In the genomic region with DNA sequence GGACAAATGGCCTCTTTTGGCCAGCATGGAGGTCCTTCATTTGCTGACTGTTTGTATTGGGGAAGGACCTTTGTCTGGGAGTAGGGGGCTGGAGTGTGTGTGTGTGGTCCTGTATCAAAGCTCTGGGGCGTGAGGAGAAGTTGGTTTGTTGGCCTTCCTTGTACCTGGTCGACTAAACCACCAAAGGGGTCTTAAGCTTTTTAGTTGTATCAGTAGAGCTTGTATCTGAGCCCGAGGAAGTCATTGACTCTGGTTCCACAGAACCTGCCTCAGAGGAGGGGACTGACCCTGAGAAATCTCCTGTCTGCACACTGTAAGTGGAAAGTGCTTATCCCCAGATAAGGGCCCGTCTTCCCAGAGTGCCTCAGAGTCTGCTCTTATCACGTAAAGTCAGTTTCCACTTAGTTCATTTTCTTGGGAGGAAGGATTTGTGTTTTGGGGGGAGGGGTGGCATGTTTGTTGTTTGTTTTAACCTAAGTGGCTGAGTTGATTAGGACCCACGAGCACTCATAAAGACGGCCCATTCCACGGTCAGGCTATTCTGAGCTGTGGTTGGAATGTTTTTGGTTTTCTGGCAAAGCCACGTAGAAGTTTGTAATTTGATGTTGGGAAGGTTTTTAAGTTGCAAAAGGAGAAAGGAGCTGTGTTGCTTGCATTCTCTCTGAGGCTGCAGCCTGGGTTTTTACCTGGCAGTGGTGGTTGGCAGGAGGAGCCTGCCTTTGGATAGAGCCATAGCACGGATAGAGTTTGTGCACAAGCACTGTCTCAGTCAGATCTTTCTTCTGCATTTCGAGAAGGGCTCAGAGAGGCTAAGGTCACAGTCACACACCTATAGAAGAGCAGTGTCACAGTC, we compare ENCODE assay signal across 10 mouse cellular contexts. TPM values are rescaled to one million over a fixed set of nuclear protein-coding genes. Genes with fewer than 3 reads are reported as not detected.
A peak's percentile ranks its signal among the peaks of the same experiment; 100 is the strongest.
DNase-seq lines count a peak whose midpoint lies in the region; ATAC-seq lines count a peak whose summit lies in the region.
"Had no signal": no experiment of that assay in that cellular context is flagged by ENCODE, and none has a peak within 500 bp of the region (broad histone marks: within the 10 kb centered on the region; RNA-seq: fewer than 3 reads in every experiment).

No protein-coding gene starts in this region.

- DNase-seq in hindbrain, embryonic 10.5 days (ENCODE audit: low spot score) = no peak
- DNase-seq in c-Kit-positive CD71-positive TER-119-positive erythroid progenitor cells, embryonic 14.5 days (ENCODE audit: low spot score) = peak; percentile 91
- DNase-seq in spleen, postnatal 10 days (ENCODE audit: low spot score in 2 of 2) = peak; percentile 66 to 69
- no peak for DNase-seq in thymus, postnatal 14 days
- DNase-seq in urinary bladder, postnatal 25 days (ENCODE audit: low spot score) = no peak
- DNase-seq: midbrain, embryonic 14.5 days had no signal

- no peak for ATAC-seq in hindbrain, embryonic 16.5 days
- ATAC-seq in limb, embryonic 12.5 days (ENCODE audit: insufficient number of reproducible peaks, insufficient read depth, low FRiP score, low TSS enrichment, low read depth) = no peak
- ATAC-seq in granulocyte monocyte progenitor cell, adult 5-6 weeks (replicated peaks; ENCODE audit: poor library complexity, severe bottlenecking) = no peak
- ATAC-seq: activated CD4-positive, CD25-positive, alpha-beta regulatory T cell, adult 4 months had no signal

- H3K27ac ChIP-seq in hindbrain, embryonic 10.5 days = peak overlapping the region; percentile 66
- H3K27ac ChIP-seq in hindbrain, embryonic 16.5 days (ENCODE audit: low read depth, low read length) = no peak overlapping the region
- H3K27ac ChIP-seq in limb, embryonic 12.5 days = peak overlapping the region; percentile 64

- H3K9me3 ChIP-seq in hindbrain, embryonic 10.5 days = no peaks in the 10 kb centered on the region
- no peaks in the 10 kb centered on the region for H3K9me3 ChIP-seq in hindbrain, embryonic 16.5 days (ENCODE audit: control insufficient read depth, low read length)
- no peaks in the 10 kb centered on the region for H3K9me3 ChIP-seq in limb, embryonic 12.5 days

- H3K27me3 ChIP-seq in hindbrain, embryonic 10.5 days (ENCODE audit: insufficient read depth, poor library complexity, severe bottlenecking) = peaks cover 25% of the 10 kb centered on the region
- no peaks in the 10 kb centered on the region for H3K27me3 ChIP-seq in hindbrain, embryonic 16.5 days (replicated peaks; ENCODE audit: control insufficient read depth, insufficient read depth, low read length)
- no peaks in the 10 kb centered on the region for H3K27me3 ChIP-seq in limb, embryonic 12.5 days

- H3K36me3 ChIP-seq in hindbrain, embryonic 10.5 days = no peaks in the 10 kb centered on the region
- H3K36me3 ChIP-seq in hindbrain, embryonic 16.5 days (ENCODE audit: control insufficient read depth, insufficient read depth, low read length) = no peaks in the 10 kb centered on the region
- no peaks in the 10 kb centered on the region for H3K36me3 ChIP-seq in limb, embryonic 12.5 days

- H3K4me1 ChIP-seq in hindbrain, embryonic 10.5 days (replicated peaks) = peaks cover 39% of the 10 kb centered on the region
- H3K4me1 ChIP-seq in hindbrain, embryonic 16.5 days (ENCODE audit: control insufficient read depth, insufficient read depth, low read depth, low read length) = no peaks in the 10 kb centered on the region
- H3K4me1 ChIP-seq in limb, embryonic 12.5 days (replicated peaks) = peaks cover 11% of the 10 kb centered on the region; the same call in 1 of the 2 replicates

- H3K4me2 ChIP-seq in hindbrain, embryonic 16.5 days (ENCODE audit: low read length) = no peak overlapping the region
- H3K4me2 ChIP-seq in limb, embryonic 12.5 days = no peak overlapping the region

- H3K9ac ChIP-seq in hindbrain, embryonic 16.5 days (ENCODE audit: low read depth, low read length) = no peak overlapping the region
- H3K9ac ChIP-seq in limb, embryonic 12.5 days (replicated peaks) = no peak overlapping the region

- WGBS in hindbrain, embryonic 10.5 days = 72% methylated on average over 11 of the region's 11 CpGs
- 75% methylated on average over 11 of the region's 11 CpGs for WGBS in hindbrain, embryonic 16.5 days
- 48% methylated on average over 11 of the region's 11 CpGs for WGBS in limb, embryonic 12.5 days

- no peak overlapping the region for H3K4me3 ChIP-seq in hindbrain, embryonic 10.5 days
- no peak overlapping the region for H3K4me3 ChIP-seq in hindbrain, embryonic 16.5 days (ENCODE audit: low read length)
- no peak overlapping the region for H3K4me3 ChIP-seq in limb, embryonic 12.5 days (replicated peaks)

RNA-seq across cellular contexts. Expression of gene Dapk2, which starts 24.0 kb away (rescaled TPM):
- polyA plus RNA-seq in hindbrain, embryonic 10.5 days (2016; fragmentation: Nextera tagmentation; extraction: Ambion mirVana) = 3.5 and 5.1 TPM in 2 replicates
- polyA plus RNA-seq in hindbrain, embryonic 16.5 days (2015; fragmentation: Nextera tagmentation; extraction: Ambion mirVana) = 0.79 and 0.94 TPM in 2 replicates
- polyA plus RNA-seq in limb, embryonic 12.5 days (2016; fragmentation: Nextera tagmentation; extraction: Ambion mirVana) = 5.2 and 5.7 TPM in 2 replicates
- total RNA-seq in granulocyte monocyte progenitor cell, adult 5-6 weeks (2014; fragmentation: Nextera tagmentation) = 0.30 and 0.58 TPM in 2 replicates
- total RNA-seq in granulocyte monocyte progenitor cell, adult 5-6 weeks (2017) = 0.31 and 1.9 TPM in 2 replicates

RNA-seq across cellular contexts. Expression of gene Ciao2a, which starts 55.6 kb away (rescaled TPM):
- 138 and 149 TPM in 2 replicates for polyA plus RNA-seq in hindbrain, embryonic 10.5 days (2016; fragmentation: Nextera tagmentation; extraction: Ambion mirVana)
- 64.0 and 69.2 TPM in 2 replicates for polyA plus RNA-seq in hindbrain, embryonic 16.5 days (2015; fragmentation: Nextera tagmentation; extraction: Ambion mirVana)
- 172 and 176 TPM in 2 replicates for polyA plus RNA-seq in limb, embryonic 12.5 days (2016; fragmentation: Nextera tagmentation; extraction: Ambion mirVana)
- total RNA-seq in granulocyte monocyte progenitor cell, adult 5-6 weeks (2014; fragmentation: Nextera tagmentation) = 237 and 248 TPM in 2 replicates
- 172 and 204 TPM in 2 replicates for total RNA-seq in granulocyte monocyte progenitor cell, adult 5-6 weeks (2017)

RNA-seq across cellular contexts. Expression of gene Snx1, which starts 55.7 kb away (rescaled TPM):
- polyA plus RNA-seq in hindbrain, embryonic 10.5 days (2016; fragmentation: Nextera tagmentation; extraction: Ambion mirVana) = 128 and 136 TPM in 2 replicates
- polyA plus RNA-seq in hindbrain, embryonic 16.5 days (2015; fragmentation: Nextera tagmentation; extraction: Ambion mirVana) = 73.5 and 77.2 TPM in 2 replicates
- polyA plus RNA-seq in limb, embryonic 12.5 days (2016; fragmentation: Nextera tagmentation; extraction: Ambion mirVana) = 126 and 128 TPM in 2 replicates
- 71.0 and 93.3 TPM in 2 replicates for total RNA-seq in granulocyte monocyte progenitor cell, adult 5-6 weeks (2014; fragmentation: Nextera tagmentation)
- total RNA-seq in granulocyte monocyte progenitor cell, adult 5-6 weeks (2017) = 109 and 124 TPM in 2 replicates

Comparison
In these comparisons a context has a peak if more than half of its experiments do, and no peak if none do; other contexts are left out.
1. DNase-seq: peak in c-Kit-positive CD71-positive TER-119-positive erythroid progenitor cells, embryonic 14.5 days (single experiment) and spleen, postnatal 10 days (2 of 2); none in hindbrain, embryonic 10.5 days (single experiment), thymus, postnatal 14 days (single experiment) and urinary bladder, postnatal 25 days (single experiment).